Mouse (Mus musculus): ENCODE data around the gene Olfr455.

DNA sequence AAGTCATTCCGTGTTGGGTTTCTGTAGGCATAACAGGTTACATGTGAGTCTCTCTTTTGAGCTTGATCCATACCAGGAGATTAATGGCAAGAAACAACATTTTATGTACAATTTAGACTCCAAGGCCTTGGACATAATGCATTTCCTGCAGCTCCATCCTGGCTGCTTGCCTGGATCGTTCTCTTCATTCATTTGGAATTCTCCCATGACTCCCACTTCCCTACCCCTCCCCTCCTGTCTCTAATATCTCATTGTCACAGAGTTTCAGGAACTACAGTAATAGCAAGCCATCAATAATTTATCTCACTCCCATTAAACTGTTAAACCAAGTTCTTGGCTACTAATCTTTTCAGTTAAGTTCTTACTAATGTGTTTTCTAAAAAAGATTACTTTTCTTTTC is 43.9 kb downstream of the Olfr455 start:
- TF ChIP-seq MAFK (IDR thresholded peaks at IDR 0.05; ENCODE audit: insufficient read depth, low read depth, low read length) (no peak), HCFC1 (IDR thresholded peaks at IDR 0.05; ENCODE audit: borderline replicate concordance, insufficient read depth, low read length) (no peak), ZNF384 (IDR thresholded peaks at IDR 0.05; ENCODE audit: low read depth, low read length) (no peak)

Measured in ES-E14 (cell line).